Mouse (Mus musculus) NIH3T3 (cell line): Measurements from ENCODE around the gene Tnrc6b.

Experiments used
- DNase-seq: peaks from one replicate; pipeline ENCODE4 v3.0.0-alpha.2; 2012; ENCODE audit warnings: low read depth

Tnrc6b gene

GRCm38 (mm10) chr15:80710608-80711363 lies at the start of gene Tnrc6b:
TSS of gene Tnrc6b (plus strand) at chr15:80711313.
- peak; percentile 99 for DNase-seq

GRCm38 (mm10) chr15:80664444-80664843 lies 46.7 kb upstream of the Tnrc6b start:
- DNase-seq, result no peak

GRCm38 (mm10) chr15:80671295-80672252 lies 39.5 kb upstream of the Tnrc6b start, which contains the start of gene Fam83f:
TSS of gene Fam83f (plus strand) at chr15:80671847.
- no peak for DNase-seq

GRCm38 (mm10) chr15:80672810-80673209 lies 38.3 kb upstream of the Tnrc6b start:
- no peak for DNase-seq

- DNase-seq, result peak; percentile 71
Observed at GRCm38 (mm10) chr15:80673337-80674095, 37.6 kb upstream of the Tnrc6b start.

- DNase-seq, result no peak
Observed at GRCm38 (mm10) chr15:80674700-80675099, 36.4 kb upstream of the Tnrc6b start.

GRCm38 (mm10) chr15:80679515-80680215 lies 31.4 kb upstream of the Tnrc6b start:
- DNase-seq, result peak; percentile 90

- DNase-seq, result peak; percentile 63
Observed at GRCm38 (mm10) chr15:80680347-80681030, 30.6 kb upstream of the Tnrc6b start.

GRCm38 (mm10) chr15:80681466-80681881 lies 29.6 kb upstream of the Tnrc6b start:
- no peak for DNase-seq

- no peak for DNase-seq
Observed at GRCm38 (mm10) chr15:80682343-80682742, 28.8 kb upstream of the Tnrc6b start.

GRCm38 (mm10) chr15:80683151-80683550 lies 28.0 kb upstream of the Tnrc6b start:
- DNase-seq, result no peak

- no peak for DNase-seq
Observed at GRCm38 (mm10) chr15:80683990-80684389, 27.1 kb upstream of the Tnrc6b start.

- no peak for DNase-seq
Observed at GRCm38 (mm10) chr15:80684786-80685602, 26.1 kb upstream of the Tnrc6b start.

- DNase-seq, result no peak
Observed at GRCm38 (mm10) chr15:80685603-80685895, 25.6 kb upstream of the Tnrc6b start.

GRCm38 (mm10) chr15:80688536-80688935 lies 22.6 kb upstream of the Tnrc6b start:
- DNase-seq, result no peak

- no peak for DNase-seq
Observed at GRCm38 (mm10) chr15:80693492-80693891, 17.6 kb upstream of the Tnrc6b start.

- DNase-seq, result peak; percentile 86
Observed at GRCm38 (mm10) chr15:80694125-80694910, 16.8 kb upstream of the Tnrc6b start.

- no peak for DNase-seq
Observed at GRCm38 (mm10) chr15:80697564-80697963, 13.5 kb upstream of the Tnrc6b start.
